Mouse (Mus musculus) gastrocnemius, postnatal 25 days (tissue): Measurements from ENCODE around the gene BC034090. TPM values are rescaled to one million over a fixed set of nuclear protein-coding genes. Genes with fewer than 3 reads are reported as not detected.

Source experiments
- DNase-seq: peaks from one replicate; pipeline ENCODE4 v3.0.0; 2022
- total RNA-seq, 2 experiments: library from RNA; stranded (reverse); gene quantifications; 1 replicate in 1 of 2; 2 replicates in 1 of 2; pipeline ENCODE4 v1.2.3; 2021

Gene BC034090
- total RNA-seq, 2 experiments from 2014 or later: 1.7 to 2.3 TPM

GRCm38 (mm10) chr1:155242488-155242745 is 1.8 kb downstream of the BC034090 start:
- DNase-seq: no peak

DNA sequence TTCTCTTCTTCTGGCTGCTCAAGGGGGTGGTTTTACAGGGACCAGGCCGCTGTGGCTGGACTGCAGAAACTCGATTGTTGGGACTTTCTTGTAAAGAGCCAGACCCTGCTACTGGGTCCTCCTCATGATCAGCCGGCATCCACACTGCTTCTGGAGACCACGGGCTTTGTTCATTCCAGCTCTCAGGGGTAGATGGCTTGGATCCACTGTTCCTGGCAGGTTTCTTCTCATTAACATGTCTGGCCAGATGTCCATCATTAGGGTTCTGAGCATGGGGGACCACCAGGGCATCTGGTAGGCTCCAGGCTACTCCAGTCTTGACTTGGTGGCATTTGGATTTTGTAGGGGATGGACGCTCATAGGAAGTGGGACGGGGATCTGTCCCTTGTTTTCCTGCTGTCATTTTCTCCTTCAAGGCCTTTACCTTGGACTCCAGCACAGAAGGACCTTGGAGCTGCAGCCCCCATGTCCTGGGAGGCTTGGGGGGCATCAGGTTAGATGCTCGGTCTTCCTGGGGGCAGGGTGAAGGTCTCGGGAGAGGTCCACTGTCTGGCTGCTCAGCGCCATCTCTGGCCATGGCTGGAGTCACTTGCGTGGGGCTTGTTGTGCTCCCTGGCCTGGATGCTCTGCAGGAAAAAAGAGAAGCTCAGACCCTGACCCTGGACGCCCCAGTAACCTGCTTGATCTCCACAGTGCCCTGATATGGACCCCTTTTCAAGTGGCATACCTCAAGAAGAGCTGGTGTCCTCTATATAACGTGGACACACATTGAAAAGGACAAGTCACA is 2.4 kb downstream of the BC034090 start:
- DNase-seq: no peak

GRCm38 (mm10) chr1:155239962-155240717 is 4.1 kb downstream of the BC034090 start:
- peak; percentile 51 for DNase-seq

- no peak for DNase-seq
Measured at GRCm38 (mm10) chr1:155239169-155239568, 5.1 kb downstream of the BC034090 start.

GRCm38 (mm10) chr1:155238126-155238525 is 6.1 kb downstream of the BC034090 start:
- no peak for DNase-seq

- no peak for DNase-seq
Measured at GRCm38 (mm10) chr1:155237390-155237789, 6.9 kb downstream of the BC034090 start.

- no peak for DNase-seq
Measured at GRCm38 (mm10) chr1:155236306-155237024, 7.8 kb downstream of the BC034090 start.

- DNase-seq: no peak
Measured at GRCm38 (mm10) chr1:155235641-155236040, 8.6 kb downstream of the BC034090 start.

GRCm38 (mm10) chr1:155233931-155234607 is 10.2 kb downstream of the BC034090 start:
- peak; percentile 90 for DNase-seq

DNA sequence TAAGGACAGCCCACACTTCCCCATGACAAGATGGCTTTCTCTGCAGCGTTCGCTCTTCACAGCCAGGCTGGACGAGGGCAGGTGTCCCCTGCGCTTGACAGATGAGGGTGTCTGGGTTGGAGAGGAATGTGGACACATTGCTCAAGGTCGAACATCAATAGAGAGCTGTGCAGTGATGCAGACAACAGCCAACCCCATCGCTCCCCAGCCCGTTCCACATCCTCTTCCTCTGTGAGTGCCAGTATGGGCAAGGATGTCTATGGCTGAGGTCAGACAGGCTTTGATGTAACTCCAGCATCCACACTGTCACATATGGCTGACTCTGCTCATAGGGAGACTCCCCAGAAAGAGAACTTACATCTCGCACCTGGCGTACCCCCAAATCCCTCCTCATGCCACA is 10.9 kb downstream of the BC034090 start:
- DNase-seq: no peak

GRCm38 (mm10) chr1:155232786-155233185 is 11.5 kb downstream of the BC034090 start:
- DNase-seq: no peak

DNA sequence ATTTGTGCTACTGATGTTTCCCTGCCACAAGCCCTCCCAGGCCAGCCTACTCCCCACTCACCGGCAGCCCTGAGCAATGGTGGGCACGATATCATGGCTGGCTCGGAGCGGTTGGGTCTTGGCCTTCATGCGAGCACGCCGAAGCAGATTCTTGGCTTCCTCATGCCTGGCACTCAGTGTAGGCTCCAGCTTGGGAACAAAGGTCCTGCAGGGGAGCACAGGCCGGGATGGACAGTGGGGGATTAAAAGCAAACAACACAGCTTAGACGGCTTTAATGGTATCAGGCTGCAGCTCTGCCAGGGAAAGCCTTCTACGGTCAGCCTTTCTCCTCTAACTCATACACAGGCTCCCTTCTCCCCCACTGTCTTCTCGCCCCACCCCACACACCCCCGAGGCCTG is 11.9 kb downstream of the BC034090 start:
- no peak for DNase-seq

DNA sequence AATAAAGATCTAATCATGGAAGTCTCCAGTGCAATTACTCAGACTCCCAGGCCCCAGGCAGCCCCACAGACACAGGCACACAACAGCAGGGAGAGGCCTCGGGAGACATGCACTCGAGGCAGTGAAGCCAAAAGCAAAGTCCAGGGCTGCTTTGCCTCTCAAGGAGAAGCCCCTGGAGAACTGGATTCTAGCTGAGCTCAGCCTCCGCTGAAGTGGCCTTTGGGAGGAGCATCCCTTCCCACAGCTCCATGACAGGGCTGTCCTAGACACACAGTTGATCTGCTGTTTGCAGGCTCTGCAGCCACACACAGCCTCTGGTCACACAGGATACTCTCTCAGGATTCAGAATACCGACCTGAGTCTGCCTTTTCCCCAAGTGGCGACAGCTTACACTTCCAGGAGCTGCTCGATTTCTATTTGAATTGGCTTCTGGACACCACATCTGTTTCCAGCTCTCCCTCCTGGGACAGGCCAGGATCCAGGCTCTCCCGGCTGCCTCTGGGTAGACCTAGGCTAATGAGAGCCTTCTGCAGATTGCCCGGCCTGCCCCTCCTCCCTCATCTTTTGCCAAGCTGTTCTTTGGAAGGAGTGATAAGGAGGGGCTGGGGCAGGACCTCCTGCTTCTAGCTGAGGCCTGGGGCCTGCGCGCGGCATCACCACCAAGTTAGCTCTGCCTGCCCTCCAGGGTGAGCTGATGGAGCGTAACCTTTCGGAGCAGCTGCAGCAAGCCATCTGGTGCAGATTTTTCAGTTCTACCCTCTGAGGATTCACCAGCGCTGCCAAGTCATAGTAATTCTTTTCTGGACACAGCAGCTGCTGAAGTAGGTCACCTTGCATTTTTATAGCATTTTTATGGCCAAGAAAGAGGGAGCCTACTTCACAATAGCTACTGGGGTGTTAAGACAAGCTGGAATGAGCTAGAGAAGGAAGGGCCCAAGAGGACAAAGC is 14.5 kb downstream of the BC034090 start:
- peak; percentile 75 for DNase-seq

GRCm38 (mm10) chr1:155223849-155224554 is 20.2 kb downstream of the BC034090 start:
- peak; percentile 67 for DNase-seq

GRCm38 (mm10) chr1:155223036-155223435 is 21.2 kb downstream of the BC034090 start:
- DNase-seq: no peak

- no peak for DNase-seq
Measured at GRCm38 (mm10) chr1:155222101-155222669, 22.1 kb downstream of the BC034090 start.

GRCm38 (mm10) chr1:155218924-155219323 is 25.3 kb downstream of the BC034090 start:
- no peak for DNase-seq

GRCm38 (mm10) chr1:155217865-155218541 is 26.2 kb downstream of the BC034090 start:
- DNase-seq: no peak

DNA sequence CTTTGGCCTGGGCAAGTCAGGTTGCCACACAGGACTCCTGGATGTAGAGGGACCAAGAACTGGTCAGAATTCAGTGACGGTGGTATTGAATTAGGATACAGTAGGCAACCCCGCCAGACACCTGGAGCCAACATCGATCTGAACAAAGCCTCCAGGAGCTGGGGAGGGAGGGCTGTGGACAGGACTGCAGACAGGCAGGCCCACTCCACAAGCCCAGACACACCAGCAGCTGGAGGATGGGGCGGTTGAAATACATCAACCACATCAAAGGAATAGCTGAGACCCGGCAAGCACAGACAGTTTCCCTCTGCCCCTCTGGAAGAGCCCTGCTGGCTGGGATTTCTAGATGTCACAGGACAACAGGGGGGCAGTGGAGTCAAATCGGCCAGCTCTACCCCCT is 27.4 kb downstream of the BC034090 start:
- no peak for DNase-seq

GRCm38 (mm10) chr1:155216313-155216712 is 27.9 kb downstream of the BC034090 start:
- no peak for DNase-seq
